Mouse (Mus musculus) frontal cortex, adult (tissue): ENCODE results near the gene Spib.

Experiments used
- ATAC-seq: cut with Nextera tagmentation; 2 replicates; pipeline ENCODE4 v1.9.2; 2017; ENCODE audit warnings: mild to moderate bottlenecking, moderate library complexity, mixed read lengths; ENCODE audit not compliant: low TSS enrichment

Spib gene

DNA sequence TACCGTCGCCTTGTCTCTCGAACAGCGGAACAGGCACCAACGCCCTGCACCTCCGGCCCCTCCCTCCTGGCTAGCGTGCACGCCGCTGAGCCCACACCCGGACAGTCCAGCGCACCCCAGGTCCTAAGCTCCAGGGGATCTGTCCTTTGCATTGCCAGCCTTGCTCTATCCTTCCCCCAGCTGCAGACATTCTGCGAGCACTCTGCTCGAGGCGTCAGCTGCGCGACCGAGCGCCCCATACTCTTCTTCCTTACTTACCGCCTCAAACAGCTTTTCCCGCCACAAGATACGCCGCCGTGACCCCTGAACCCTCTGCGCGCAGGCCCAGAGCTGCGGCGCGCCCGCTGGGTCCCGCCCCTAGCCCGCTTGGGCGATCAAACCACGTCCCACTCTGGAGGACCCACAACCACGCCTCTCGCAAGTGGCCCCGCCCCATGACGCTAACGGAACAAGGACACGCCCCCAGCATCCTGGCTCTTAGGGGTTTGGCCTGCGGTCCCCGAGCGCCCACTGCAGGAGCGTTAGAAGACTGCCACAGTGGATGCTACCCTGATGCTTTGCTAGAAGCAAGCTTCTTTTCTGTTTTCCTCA lies 16.7 kb upstream of the Spib start, which contains the start of gene Pold1:
Gene Pold1, minus strand, starts transcription at position 353 of the 591 bp plus-strand sequence.
- peak; percentile 93 for ATAC-seq

DNA sequence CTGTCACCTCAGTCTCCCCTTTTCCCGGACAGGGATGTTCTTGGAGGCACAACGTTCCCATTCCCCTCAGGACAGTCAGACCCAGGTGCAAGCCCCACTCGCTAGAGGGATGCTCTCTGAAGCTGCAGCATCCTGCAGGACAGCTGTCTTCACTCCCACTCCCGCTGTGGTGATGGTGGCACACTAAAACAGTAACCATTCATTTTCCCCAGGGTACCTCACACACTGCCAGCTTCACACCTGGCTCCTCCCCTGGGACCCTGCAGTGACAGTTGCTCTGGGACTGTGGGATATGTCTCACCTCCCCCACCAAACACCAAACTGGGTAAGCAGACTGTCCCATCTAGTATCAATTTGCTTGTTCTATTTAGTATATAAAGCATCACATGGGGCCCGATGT lies 15.9 kb upstream of the Spib start:
- no peak for ATAC-seq

GRCm38 (mm10) chr7:44547041-44547440 lies 15.2 kb upstream of the Spib start:
- ATAC-seq = no peak

GRCm38 (mm10) chr7:44546274-44546673 lies 14.4 kb upstream of the Spib start:
- no peak for ATAC-seq

DNA sequence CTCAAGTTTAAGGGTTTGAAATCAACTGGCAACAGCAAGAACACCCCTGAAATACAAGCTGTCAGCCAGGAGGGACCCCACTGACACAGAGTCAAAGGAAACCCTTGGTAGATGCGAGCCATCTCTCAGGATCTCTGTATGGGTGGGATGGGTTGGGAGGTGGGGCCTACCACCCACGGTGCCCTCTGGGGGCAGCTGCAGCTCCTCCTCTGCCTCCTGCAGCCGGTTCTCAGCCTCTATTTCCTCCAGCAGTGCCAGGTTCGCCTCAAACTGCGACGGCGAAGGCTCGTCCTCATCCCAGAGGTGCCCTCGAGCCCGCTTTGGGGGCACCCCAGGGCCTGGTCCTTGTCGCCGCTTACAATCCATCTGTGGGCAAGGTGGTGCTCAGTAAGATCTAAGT lies 11.2 kb upstream of the Spib start:
- no peak for ATAC-seq

DNA sequence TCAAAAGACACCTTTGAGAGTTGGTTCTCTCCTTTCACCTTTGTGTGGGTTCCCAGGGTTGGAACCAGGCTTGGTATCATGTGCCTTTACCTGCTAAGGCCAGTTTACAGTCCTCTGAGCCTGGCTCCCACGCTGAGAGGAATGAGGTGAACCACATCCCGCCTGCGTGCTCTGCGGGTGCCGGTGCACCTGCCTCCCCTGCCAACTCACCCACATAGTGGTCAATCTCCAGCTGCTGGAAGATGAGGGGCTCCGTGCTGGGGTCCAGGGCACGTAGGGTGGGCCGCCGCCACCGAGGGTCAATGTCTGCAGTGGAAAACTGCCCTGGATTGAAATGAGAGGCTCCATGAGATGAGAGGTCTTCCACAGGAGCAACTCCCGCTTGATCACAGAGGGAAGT lies 10.7 kb upstream of the Spib start:
- no peak for ATAC-seq

GRCm38 (mm10) chr7:44538756-44539624 lies 7.1 kb upstream of the Spib start:
- no peak for ATAC-seq

- no peak for ATAC-seq
Observed at GRCm38 (mm10) chr7:44537496-44537895, 5.6 kb upstream of the Spib start.

GRCm38 (mm10) chr7:44537009-44537408 lies 5.1 kb upstream of the Spib start:
- no peak for ATAC-seq

DNA sequence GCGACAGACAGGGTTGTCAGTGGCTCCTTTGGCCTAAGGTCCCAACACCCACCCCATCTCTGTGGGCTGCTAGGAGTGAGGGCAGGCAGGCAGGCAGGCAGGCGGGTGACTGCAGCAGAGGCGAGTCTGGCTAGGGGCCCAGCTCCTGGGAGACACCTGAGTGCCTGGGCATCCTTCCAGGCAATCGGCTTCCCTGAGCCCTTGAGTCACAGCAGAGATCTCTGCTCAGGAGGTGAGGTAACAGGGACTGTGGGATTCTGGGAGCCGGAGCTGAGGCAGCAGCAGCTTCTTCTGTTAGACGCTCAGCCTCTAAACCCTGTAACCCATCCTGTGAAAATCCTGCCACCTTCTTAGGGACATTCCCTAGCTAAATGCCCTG lies 4.7 kb upstream of the Spib start:
- peak; percentile 71 for ATAC-seq

GRCm38 (mm10) chr7:44535657-44536589 lies 4.1 kb upstream of the Spib start:
- ATAC-seq = peak; percentile 22; the same call in 1 of the 2 replicates

GRCm38 (mm10) chr7:44534656-44535441 lies 3.0 kb upstream of the Spib start:
- ATAC-seq = no peak

DNA sequence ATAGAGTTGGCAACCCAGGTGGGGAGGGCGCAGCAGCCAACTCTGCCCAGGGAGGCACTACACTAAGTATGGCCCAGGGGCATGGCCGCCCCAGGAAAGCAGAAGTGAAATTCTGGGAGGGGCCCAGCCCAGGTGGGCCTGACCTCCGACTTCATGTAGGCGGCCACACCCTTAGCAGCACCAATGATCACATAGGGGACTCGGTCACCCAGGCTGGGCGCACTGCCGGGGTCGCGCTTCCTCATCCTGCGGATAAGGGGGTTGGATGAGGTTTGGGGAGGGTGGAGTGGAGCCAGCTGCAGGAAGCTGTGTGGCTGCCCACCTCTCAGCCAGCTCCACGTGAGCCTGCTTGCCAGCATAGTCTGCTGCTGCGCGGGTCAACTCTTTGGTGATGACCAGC lies 2.4 kb upstream of the Spib start:
- ATAC-seq = no peak

DNA sequence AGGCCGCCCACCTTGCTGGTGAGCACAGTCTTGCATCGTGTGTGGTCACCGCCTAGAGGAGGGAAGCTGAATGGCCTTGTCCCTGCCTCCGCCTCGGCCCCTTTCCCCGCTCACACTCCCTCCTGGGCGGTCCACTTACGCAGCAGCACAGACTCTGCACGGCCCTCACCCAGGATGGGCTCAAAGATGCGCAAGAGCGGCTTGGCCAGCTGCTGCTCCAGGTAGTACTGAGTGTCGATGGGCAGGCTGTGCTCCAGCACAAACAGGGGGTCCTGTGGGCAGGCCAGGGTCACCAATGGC lies 1.8 kb upstream of the Spib start:
- no peak for ATAC-seq

DNA sequence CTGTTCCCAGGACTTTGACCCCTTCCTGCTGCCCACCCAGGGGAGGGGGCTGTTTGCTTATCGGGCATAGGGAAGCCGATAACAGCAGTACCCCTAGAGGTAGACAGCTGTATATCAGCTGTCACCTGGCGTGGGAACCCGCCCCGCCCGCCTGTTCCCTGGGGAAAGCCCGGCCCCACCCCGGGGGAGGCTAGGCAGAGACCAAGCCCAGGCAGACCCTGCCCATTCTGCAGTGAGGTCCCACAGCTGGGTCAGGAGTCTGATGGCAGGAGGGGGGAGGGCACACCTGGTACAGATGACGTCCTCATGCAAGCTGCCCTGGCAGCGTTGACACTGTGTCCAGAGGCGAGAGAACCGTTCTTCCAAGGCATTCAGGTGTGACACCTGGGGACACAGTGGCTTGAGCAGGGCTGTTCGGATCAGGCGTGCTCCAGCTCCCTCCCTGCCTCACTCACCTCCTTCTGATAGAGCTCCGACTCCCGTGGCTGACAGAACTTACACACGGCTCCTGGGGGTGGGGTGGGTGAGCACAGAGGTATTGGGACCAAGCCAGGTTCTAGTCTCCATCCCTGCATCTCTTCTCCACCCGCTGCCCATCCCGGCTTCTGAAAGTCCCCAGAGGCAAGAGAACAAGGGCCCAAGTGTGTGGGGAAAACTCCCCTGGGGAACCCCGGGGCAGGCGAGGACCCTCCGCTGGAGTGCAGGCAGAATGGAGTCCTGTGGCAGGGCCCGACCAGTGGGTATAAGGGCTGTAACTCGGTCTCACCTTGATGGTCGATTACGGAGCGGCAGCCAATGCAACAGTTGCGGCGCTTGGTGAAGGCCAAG lies 1.3 kb upstream of the Spib start:
- no peak for ATAC-seq

- no peak for ATAC-seq
Observed at GRCm38 (mm10) chr7:44531207-44531606, 664 bp downstream of the Spib start.

- ATAC-seq = no peak
Observed at GRCm38 (mm10) chr7:44530507-44530906, 1.4 kb downstream of the Spib start.

DNA sequence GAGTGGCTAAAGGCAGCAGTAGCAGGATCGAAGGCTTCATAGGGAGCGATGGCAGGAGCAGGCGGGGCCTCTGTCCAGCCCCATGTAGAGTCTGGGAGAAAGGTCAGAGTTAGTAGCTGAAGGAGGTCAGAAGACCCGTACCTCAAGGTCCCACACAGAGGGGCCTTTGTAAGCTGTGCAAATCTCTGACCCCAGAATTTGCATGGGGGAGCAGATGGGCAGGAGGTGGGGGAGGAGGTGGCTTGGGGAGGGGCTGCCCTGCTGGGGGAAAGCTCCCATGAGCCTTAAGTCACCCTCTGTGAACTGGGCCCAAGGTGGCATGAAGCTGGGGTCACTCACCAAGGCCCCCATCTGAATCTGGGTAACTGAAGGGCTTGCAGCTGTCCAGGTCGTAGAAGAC lies 2.4 kb downstream of the Spib start:
- ATAC-seq = no peak

DNA sequence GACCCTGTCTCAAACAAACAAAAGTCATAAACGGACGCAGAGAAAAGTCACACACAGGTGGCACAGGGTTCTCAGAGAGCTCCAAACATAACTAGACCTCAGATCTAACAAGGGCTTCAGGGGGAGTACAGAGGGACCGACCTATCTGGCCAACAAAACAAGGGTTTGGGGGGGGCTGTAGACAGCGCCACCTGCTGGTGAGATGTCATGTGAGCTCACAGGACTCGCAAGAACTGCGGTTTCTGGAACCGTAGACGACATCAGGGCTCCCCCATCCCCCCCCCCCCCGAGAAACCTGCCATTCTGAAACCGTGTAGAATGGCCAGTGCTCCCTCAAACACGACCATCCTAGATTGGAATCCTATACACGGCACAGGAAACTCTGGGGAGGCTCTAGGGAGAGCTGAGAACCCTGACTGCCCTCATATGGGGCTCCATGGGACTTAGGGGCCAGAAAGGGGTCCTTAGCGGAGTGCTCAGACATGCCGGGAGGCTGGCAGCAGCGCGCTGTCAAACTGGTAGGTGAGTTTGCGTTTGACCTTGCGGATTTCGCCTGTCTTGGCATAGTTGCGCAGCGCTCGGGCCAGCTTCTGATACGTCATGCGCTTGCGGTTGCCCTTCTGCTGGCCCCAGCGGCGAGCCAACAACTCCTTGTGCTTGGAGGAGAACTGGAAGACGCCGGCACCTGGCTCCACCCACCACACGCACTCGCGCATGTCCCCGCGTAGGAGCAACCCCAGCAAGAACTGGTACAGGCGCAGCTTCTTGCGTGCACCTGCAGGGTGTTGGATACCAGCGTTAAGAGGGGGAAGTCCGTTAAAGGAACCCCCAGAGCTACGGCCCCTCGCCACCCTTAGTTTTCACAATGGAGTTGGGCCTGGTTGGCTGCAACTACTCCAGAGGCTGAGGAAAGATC lies 4.1 kb downstream of the Spib start:
- ATAC-seq = peak; percentile 94
